In the genomic region with DNA sequence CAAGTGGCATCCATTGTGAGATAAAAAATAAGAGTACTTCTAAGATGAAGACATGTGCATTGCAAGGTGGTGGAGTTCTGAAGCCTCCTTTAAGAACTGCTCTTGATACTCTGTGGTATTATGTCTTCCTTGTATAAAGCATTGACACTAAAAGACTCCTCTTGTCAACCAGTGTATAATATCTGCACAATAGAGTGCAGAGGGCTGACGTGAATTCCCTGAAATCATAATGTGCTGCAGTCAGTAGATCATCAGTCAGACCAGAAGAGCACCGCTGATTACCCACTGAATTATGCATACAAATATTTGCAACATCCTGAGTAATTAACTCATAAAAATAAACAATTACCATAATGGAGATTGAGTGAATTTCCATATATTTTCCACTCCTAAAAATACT, we compare ENCODE assay signal across 9 mouse cellular contexts.
DNase-seq lines count a peak whose midpoint lies in the region; ATAC-seq and TF ChIP-seq lines count a peak whose summit lies in the region.
"Had no signal": no experiment of that assay in that cellular context is flagged by ENCODE, and none has a peak within 500 bp of the region (broad histone marks: within the 10 kb centered on the region; RNA-seq: fewer than 3 reads in every experiment).

No protein-coding gene starts in this region.

- no peak for TF ChIP-seq CTCF in heart, postnatal 0 days (IDR thresholded peaks at IDR 0.05; ENCODE audit: low read depth)

- peaks cover 35% of the 10 kb centered on the region for H3K4me1 ChIP-seq in heart, postnatal 0 days (ENCODE audit: control insufficient read depth, insufficient read depth)
- H3K4me1 ChIP-seq in midbrain, embryonic 13.5 days (replicated peaks), result peaks cover 20% of the 10 kb centered on the region
- H3K4me1 ChIP-seq in midbrain, embryonic 11.5 days (ENCODE audit: control insufficient read depth, insufficient read depth, low read length), result no peaks in the 10 kb centered on the region
- H3K4me1 ChIP-seq in liver, embryonic 13.5 days (replicated peaks), result peaks cover 62% of the 10 kb centered on the region
- H3K4me1 ChIP-seq in neural tube, embryonic 15.5 days, result peaks cover 27% of the 10 kb centered on the region

- no peak overlapping the region for H3K9ac ChIP-seq in heart, postnatal 0 days (replicated peaks; ENCODE audit: low read depth, low read length)
- H3K9ac ChIP-seq in midbrain, embryonic 13.5 days (replicated peaks), result no peak overlapping the region
- H3K9ac ChIP-seq in midbrain, embryonic 11.5 days (ENCODE audit: low read length), result no peak overlapping the region
- no peak overlapping the region; the same call in none of the 2 replicates for H3K9ac ChIP-seq in liver, embryonic 13.5 days
- H3K9ac ChIP-seq in neural tube, embryonic 15.5 days (replicated peaks), result no peak overlapping the region
- H3K9ac ChIP-seq: kidney, embryonic 15.5 days had no signal

- ATAC-seq in heart, postnatal 0 days (ENCODE audit: insufficient read depth, low read depth), result no peak
- ATAC-seq in midbrain, embryonic 13.5 days, result peak; percentile 44; the same call in 1 of the 2 replicates
- no peak for ATAC-seq in midbrain, embryonic 11.5 days (ENCODE audit: low FRiP score)
- ATAC-seq in liver, embryonic 13.5 days (ENCODE audit: low read depth), result no peak
- ATAC-seq in neural tube, embryonic 15.5 days (ENCODE audit: low FRiP score), result peak; percentile 35; the same call in 1 of the 2 replicates

- no peak for DNase-seq in heart, postnatal 0 days (ENCODE audit: low spot score)
- no peak for DNase-seq in heart, postnatal 36 days
- DNase-seq in midbrain, embryonic 11.5 days (ENCODE audit: low spot score, missing footprints), result no peak
- DNase-seq in liver, embryonic 13.5 days, result no peak
- no peak for DNase-seq in right cerebral cortex, postnatal 10 days (ENCODE audit: low spot score in 2 of 2)
- DNase-seq: lung, adult 2 months had no signal

- no peak for TF ChIP-seq EP300 in heart, postnatal 0 days (IDR thresholded peaks at IDR 0.05; ENCODE audit: low read depth)

- no peaks in the 10 kb centered on the region for H3K36me3 ChIP-seq in heart, postnatal 0 days (replicated peaks; ENCODE audit: control insufficient read depth, insufficient read depth, low read length)
- H3K36me3 ChIP-seq in midbrain, embryonic 13.5 days, result no peaks in the 10 kb centered on the region
- no peaks in the 10 kb centered on the region for H3K36me3 ChIP-seq in midbrain, embryonic 11.5 days (ENCODE audit: control insufficient read depth, insufficient read depth, low read length)
- H3K36me3 ChIP-seq in liver, embryonic 13.5 days, result peaks cover 3% of the 10 kb centered on the region; the same call in 1 of the 2 replicates
- no peaks in the 10 kb centered on the region for H3K36me3 ChIP-seq in neural tube, embryonic 15.5 days
- H3K36me3 ChIP-seq: kidney, embryonic 15.5 days had no signal

- no peaks in the 10 kb centered on the region for H3K9me3 ChIP-seq in heart, postnatal 0 days (replicated peaks; ENCODE audit: control insufficient read depth, low read length)
- H3K9me3 ChIP-seq in midbrain, embryonic 13.5 days, result no peaks in the 10 kb centered on the region
- H3K9me3 ChIP-seq in midbrain, embryonic 11.5 days (ENCODE audit: control insufficient read depth, low read length), result no peaks in the 10 kb centered on the region
- no peaks in the 10 kb centered on the region for H3K9me3 ChIP-seq in liver, embryonic 13.5 days (replicated peaks)
- H3K9me3 ChIP-seq in neural tube, embryonic 15.5 days (replicated peaks), result no peaks in the 10 kb centered on the region
- H3K9me3 ChIP-seq: kidney, embryonic 15.5 days had no signal

- intact Hi-C loops in heart, postnatal 36 days (cut with DNase I), result loop anchor here (10.0 kb wide), 1 partner anchor 795 kb away; the partner anchor contains the start of genes B430305J03Rik and Rap2b

- H3K27ac ChIP-seq in heart, postnatal 0 days (ENCODE audit: low read depth), result 0 out of 2 replicates have a peak overlapping the region, but pooled peaks have one; percentile 20
- no peak overlapping the region for H3K27ac ChIP-seq in midbrain, embryonic 13.5 days
- H3K27ac ChIP-seq in midbrain, embryonic 11.5 days (ENCODE audit: low read depth, low read length), result no peak overlapping the region
- H3K27ac ChIP-seq in liver, embryonic 13.5 days, result peak overlapping the region; percentile 80
- H3K27ac ChIP-seq in neural tube, embryonic 15.5 days (replicated peaks), result no peak overlapping the region
- H3K27ac ChIP-seq: kidney, embryonic 15.5 days had no signal

- H3K4me2 ChIP-seq in heart, postnatal 0 days (ENCODE audit: low read depth, low read length), result no peak overlapping the region
- no peak overlapping the region for H3K4me2 ChIP-seq in midbrain, embryonic 13.5 days (replicated peaks)
- no peak overlapping the region for H3K4me2 ChIP-seq in midbrain, embryonic 11.5 days
- no peak overlapping the region for H3K4me2 ChIP-seq in liver, embryonic 13.5 days
- H3K4me2 ChIP-seq in neural tube, embryonic 15.5 days, result no peak overlapping the region
- H3K4me2 ChIP-seq: kidney, embryonic 15.5 days had no signal

- no peaks in the 10 kb centered on the region for H3K27me3 ChIP-seq in heart, postnatal 0 days (ENCODE audit: control insufficient read depth, insufficient read depth, low read length)
- H3K27me3 ChIP-seq in midbrain, embryonic 13.5 days, result no peaks in the 10 kb centered on the region
- no peaks in the 10 kb centered on the region for H3K27me3 ChIP-seq in midbrain, embryonic 11.5 days (ENCODE audit: control insufficient read depth, insufficient read depth, low read length)
- no peaks in the 10 kb centered on the region for H3K27me3 ChIP-seq in liver, embryonic 13.5 days
- no peaks in the 10 kb centered on the region for H3K27me3 ChIP-seq in neural tube, embryonic 15.5 days (replicated peaks)
- H3K27me3 ChIP-seq: kidney, embryonic 15.5 days had no signal

- 54% methylated on average over 2 of the region's 2 CpGs for WGBS in heart, postnatal 0 days
- WGBS in midbrain, embryonic 13.5 days, result 41% methylated on average over 2 of the region's 2 CpGs
- 73% methylated on average over 2 of the region's 2 CpGs for WGBS in midbrain, embryonic 11.5 days
- whole genome bisulfite sequencing in liver, embryonic 13.5 days (ENCODE audit: insufficient replicate concordance), result 57% methylated on average over 2 of the region's 2 CpGs
- 29% methylated on average over 2 of the region's 2 CpGs for WGBS in neural tube, embryonic 15.5 days

- no peak overlapping the region for H3K4me3 ChIP-seq in heart, postnatal 0 days (ENCODE audit: low read depth, low read length)
- H3K4me3 ChIP-seq in midbrain, embryonic 13.5 days (replicated peaks), result no peak overlapping the region
- no peak overlapping the region for H3K4me3 ChIP-seq in midbrain, embryonic 11.5 days (ENCODE audit: low read depth, low read length)
- no peak overlapping the region for H3K4me3 ChIP-seq in liver, embryonic 13.5 days (replicated peaks)
- H3K4me3 ChIP-seq in neural tube, embryonic 15.5 days (replicated peaks), result no peak overlapping the region
- H3K4me3 ChIP-seq: kidney, embryonic 15.5 days had no signal

Comparison
In these comparisons a context has a peak if more than half of its experiments do, and no peak if none do; other contexts are left out.
1. ATAC-seq: peak in midbrain, embryonic 13.5 days (single experiment) and neural tube, embryonic 15.5 days (single experiment); none in heart, postnatal 0 days (single experiment), midbrain, embryonic 11.5 days (single experiment) and liver, embryonic 13.5 days (single experiment).
2. H3K27ac ChIP-seq: peak in heart, postnatal 0 days (single experiment) and liver, embryonic 13.5 days (single experiment); none in midbrain, embryonic 13.5 days (single experiment), midbrain, embryonic 11.5 days (single experiment) and neural tube, embryonic 15.5 days (single experiment).